Mouse (Mus musculus) thymus, adult 2 months (tissue): ENCODE data around the gene H2-M10.1.

Experiments used
- CTCF ChIP-seq: fragments of 200-500 bp; IDR thresholded peaks from 2 replicates; pipeline ENCODE4 v1.5.1; 2012; ENCODE audit warnings: mild to moderate bottlenecking, control low read depth, low read length, moderate library complexity, borderline replicate concordance; ENCODE audit not compliant: control insufficient read depth, poor library complexity, insufficient read depth; ENCODE audit errors: extremely low read depth
- POLR2A ChIP-seq: fragments of 200-500 bp; IDR thresholded peaks from 2 replicates; pipeline ENCODE4 v1.6.1; 2012; ENCODE audit warnings: mild to moderate bottlenecking, low read length, control low read depth, moderate library complexity; ENCODE audit not compliant: control insufficient read depth, poor library complexity, insufficient read depth; ENCODE audit errors: extremely low read depth

- TF ChIP-seq POLR2A (no peak), CTCF (no peak)
Measured at GRCm38 (mm10) chr17:36326055-36326454, at the start of gene H2-M10.1.
